ENCODE assay signal across 10 mouse cellular contexts in genomic region chr5:151218689-151219115, GRCm38 (mm10). TPM values are rescaled to one million over a fixed set of nuclear protein-coding genes. Genes with fewer than 3 reads are reported as not detected.
DNase-seq lines count a peak whose midpoint lies in the region; ATAC-seq and TF ChIP-seq lines count a peak whose summit lies in the region.
"Had no signal": no experiment of that assay in that cellular context is flagged by ENCODE, and none has a peak within 500 bp of the region (broad histone marks: within the 10 kb centered on the region; RNA-seq: fewer than 3 reads in every experiment).

No protein-coding gene starts in this region.

- H3K4me3 ChIP-seq in intestine, embryonic 14.5 days (ENCODE audit: low read depth, low read length), result no peak overlapping the region
- H3K4me3 ChIP-seq in intestine, postnatal 0 days (ENCODE audit: low read depth, low read length), result no peak overlapping the region
- H3K4me3 ChIP-seq in embryonic facial prominence, embryonic 12.5 days, result no peak overlapping the region
- H3K4me3 ChIP-seq in neural tube, embryonic 11.5 days (ENCODE audit: low read depth, low read length), result no peak overlapping the region
- no peak overlapping the region for H3K4me3 ChIP-seq in lung, postnatal 0 days (ENCODE audit: low read depth, low read length)
- H3K4me3 ChIP-seq: heart, embryonic 13.5 days had no signal

- H3K4me2 ChIP-seq in intestine, embryonic 14.5 days (ENCODE audit: low read length), result no peak overlapping the region
- no peak overlapping the region for H3K4me2 ChIP-seq in intestine, postnatal 0 days (replicated peaks; ENCODE audit: low read depth)
- H3K4me2 ChIP-seq in embryonic facial prominence, embryonic 12.5 days (replicated peaks), result no peak overlapping the region
- no peak overlapping the region for H3K4me2 ChIP-seq in neural tube, embryonic 11.5 days (ENCODE audit: low read depth)
- no peak overlapping the region for H3K4me2 ChIP-seq in lung, postnatal 0 days (replicated peaks; ENCODE audit: low read depth, low read length)
- H3K4me2 ChIP-seq: heart, embryonic 13.5 days; lung, embryonic 14.5 days had no signal

- TF ChIP-seq CTCF in intestine, postnatal 0 days (IDR thresholded peaks at IDR 0.05; ENCODE audit: low read depth), result no peak
- TF ChIP-seq CTCF in lung, postnatal 0 days (IDR thresholded peaks at IDR 0.05), result no peak

- H3K27me3 ChIP-seq in intestine, embryonic 14.5 days (replicated peaks; ENCODE audit: control insufficient read depth, insufficient read depth, low read length), result no peaks in the 10 kb centered on the region
- no peaks in the 10 kb centered on the region for H3K27me3 ChIP-seq in intestine, postnatal 0 days (replicated peaks; ENCODE audit: control insufficient read depth, insufficient read depth, low read length)
- H3K27me3 ChIP-seq in embryonic facial prominence, embryonic 12.5 days, result no peaks in the 10 kb centered on the region
- no peaks in the 10 kb centered on the region for H3K27me3 ChIP-seq in neural tube, embryonic 11.5 days (ENCODE audit: control insufficient read depth, insufficient read depth, low read length)
- H3K27me3 ChIP-seq in lung, postnatal 0 days (replicated peaks; ENCODE audit: insufficient read depth, low read length), result no peaks in the 10 kb centered on the region
- H3K27me3 ChIP-seq: heart, embryonic 13.5 days had no signal

- no peak overlapping the region for H3K9ac ChIP-seq in intestine, embryonic 14.5 days (ENCODE audit: low read length)
- H3K9ac ChIP-seq in intestine, postnatal 0 days (ENCODE audit: low read depth, low read length), result no peak overlapping the region
- no peak overlapping the region for H3K9ac ChIP-seq in embryonic facial prominence, embryonic 12.5 days
- no peak overlapping the region for H3K9ac ChIP-seq in neural tube, embryonic 11.5 days (ENCODE audit: low read length)
- H3K9ac ChIP-seq in lung, postnatal 0 days (replicated peaks; ENCODE audit: low read depth), result no peak overlapping the region
- H3K9ac ChIP-seq: heart, embryonic 13.5 days; lung, embryonic 14.5 days had no signal

- peak; percentile 48 for DNase-seq in intestine, embryonic 14.5 days (ENCODE audit: low spot score)
- DNase-seq in kidney, adult 9 months, result peak; percentile 39
- peak; percentile 62 for DNase-seq in neural tube, embryonic 11.5 days (ENCODE audit: low spot score)
- DNase-seq in lung, postnatal 0 days (ENCODE audit: low spot score), result no peak
- DNase-seq in thymus, postnatal 4 days, result no peak
- DNase-seq in MN1 (ENCODE audit: low spot score), result no peak
- DNase-seq: lung, embryonic 14.5 days had no signal

- no peak for TF ChIP-seq EP300 in lung, postnatal 0 days (IDR thresholded peaks at IDR 0.05)

- H3K4me1 ChIP-seq in intestine, embryonic 14.5 days (replicated peaks; ENCODE audit: control insufficient read depth, insufficient read depth, low read length), result no peaks in the 10 kb centered on the region
- H3K4me1 ChIP-seq in intestine, postnatal 0 days (replicated peaks; ENCODE audit: control insufficient read depth, insufficient read depth, low read length), result no peaks in the 10 kb centered on the region
- 0 out of 2 replicates have a peak, but pooled peaks cover 5% of the 10 kb centered on the region for H3K4me1 ChIP-seq in embryonic facial prominence, embryonic 12.5 days
- 0 out of 2 replicates have a peak, but pooled peaks cover 2% of the 10 kb centered on the region for H3K4me1 ChIP-seq in neural tube, embryonic 11.5 days (ENCODE audit: control insufficient read depth, insufficient read depth, low read length)
- 0 out of 2 replicates have a peak, but pooled peaks cover 2% of the 10 kb centered on the region for H3K4me1 ChIP-seq in lung, postnatal 0 days (ENCODE audit: insufficient read depth, low read depth, low read length)

- H3K36me3 ChIP-seq in intestine, embryonic 14.5 days (ENCODE audit: control insufficient read depth, insufficient read depth, low read length), result no peaks in the 10 kb centered on the region
- H3K36me3 ChIP-seq in intestine, postnatal 0 days (ENCODE audit: control insufficient read depth, insufficient read depth), result no peaks in the 10 kb centered on the region
- H3K36me3 ChIP-seq in embryonic facial prominence, embryonic 12.5 days, result no peaks in the 10 kb centered on the region
- H3K36me3 ChIP-seq in neural tube, embryonic 11.5 days (ENCODE audit: control insufficient read depth, insufficient read depth, low read length), result no peaks in the 10 kb centered on the region
- H3K36me3 ChIP-seq in lung, postnatal 0 days (ENCODE audit: insufficient read depth, low read length), result no peaks in the 10 kb centered on the region
- H3K36me3 ChIP-seq: heart, embryonic 13.5 days had no signal

- H3K9me3 ChIP-seq in intestine, embryonic 14.5 days (ENCODE audit: control insufficient read depth, low read length), result no peaks in the 10 kb centered on the region
- H3K9me3 ChIP-seq in intestine, postnatal 0 days (ENCODE audit: control insufficient read depth), result no peaks in the 10 kb centered on the region
- H3K9me3 ChIP-seq in embryonic facial prominence, embryonic 12.5 days, result no peaks in the 10 kb centered on the region
- H3K9me3 ChIP-seq in neural tube, embryonic 11.5 days (ENCODE audit: control insufficient read depth, low read length), result no peaks in the 10 kb centered on the region
- no peaks in the 10 kb centered on the region for H3K9me3 ChIP-seq in lung, postnatal 0 days (ENCODE audit: low read length)
- H3K9me3 ChIP-seq: heart, embryonic 13.5 days had no signal

- WGBS in intestine, embryonic 14.5 days, result 67% methylated on average over 6 of the region's 6 CpGs
- WGBS in intestine, postnatal 0 days, result 78% methylated on average over 6 of the region's 6 CpGs
- WGBS in embryonic facial prominence, embryonic 12.5 days, result 24% methylated on average over 6 of the region's 6 CpGs
- WGBS in neural tube, embryonic 11.5 days, result 21% methylated on average over 6 of the region's 6 CpGs
- 54% methylated on average over 6 of the region's 6 CpGs for WGBS in lung, postnatal 0 days

- ATAC-seq in intestine, embryonic 14.5 days (replicated peaks; ENCODE audit: low FRiP score, low TSS enrichment, low read depth), result no peak
- no peak for ATAC-seq in intestine, postnatal 0 days
- no peak for ATAC-seq in embryonic facial prominence, embryonic 12.5 days (ENCODE audit: insufficient number of reproducible peaks, insufficient read depth, low FRiP score, low TSS enrichment)
- ATAC-seq in neural tube, embryonic 11.5 days (ENCODE audit: insufficient read depth, low FRiP score, low TSS enrichment), result peak; percentile 77
- ATAC-seq in lung, postnatal 0 days, result no peak

- no peak overlapping the region for H3K27ac ChIP-seq in intestine, embryonic 14.5 days (ENCODE audit: low read depth)
- no peak overlapping the region for H3K27ac ChIP-seq in intestine, postnatal 0 days (ENCODE audit: low read depth, low read length)
- H3K27ac ChIP-seq in embryonic facial prominence, embryonic 12.5 days, result 0 out of 2 replicates have a peak overlapping the region, but pooled peaks have one; percentile 23
- H3K27ac ChIP-seq in neural tube, embryonic 11.5 days (ENCODE audit: low read depth, low read length), result 0 out of 2 replicates have a peak overlapping the region, but pooled peaks have one; percentile 29
- H3K27ac ChIP-seq in lung, postnatal 0 days (ENCODE audit: low read length), result no peak overlapping the region
- H3K27ac ChIP-seq: heart, embryonic 13.5 days had no signal

RNA-seq across cellular contexts. Expression of gene Stard13, which starts 14.9 kb away (rescaled TPM):
- 13.0 and 15.3 TPM in 2 replicates for polyA plus RNA-seq in intestine, embryonic 14.5 days (2014; fragmentation: Nextera tagmentation; extraction: Ambion mirVana)
- polyA plus RNA-seq in intestine, postnatal 0 days (2015; fragmentation: Nextera tagmentation; extraction: Ambion mirVana), result 3.7 and 5.1 TPM in 2 replicates
- 7.6 and 8.5 TPM in 2 replicates for polyA plus RNA-seq in embryonic facial prominence, embryonic 12.5 days (2016; fragmentation: Nextera tagmentation; extraction: Ambion mirVana)
- 7.5 TPM in 2 replicates for polyA plus RNA-seq in neural tube, embryonic 11.5 days (2014; fragmentation: Nextera tagmentation; extraction: Ambion mirVana)
- polyA plus RNA-seq in lung, postnatal 0 days (2015; fragmentation: Nextera tagmentation; extraction: Ambion mirVana), result 19.1 and 20.8 TPM in 2 replicates

Comparison
In these comparisons a context has a peak if more than half of its experiments do, and no peak if none do; other contexts are left out.
1. DNase-seq: peak in intestine, embryonic 14.5 days (single experiment), kidney, adult 9 months (single experiment) and neural tube, embryonic 11.5 days (single experiment); none in lung, postnatal 0 days (single experiment), thymus, postnatal 4 days (single experiment) and MN1 (single experiment).
2. H3K27ac ChIP-seq: peak in embryonic facial prominence, embryonic 12.5 days (single experiment) and neural tube, embryonic 11.5 days (single experiment); none in intestine, embryonic 14.5 days (single experiment), intestine, postnatal 0 days (single experiment) and lung, postnatal 0 days (single experiment).